Mouse (Mus musculus) left cerebral cortex, postnatal 10 days (tissue): Measurements from ENCODE around the gene Snapc1. TPM values are rescaled to one million over a fixed set of nuclear protein-coding genes. Genes with fewer than 3 reads are reported as not detected.

Experiments
- DNase-seq, 2 experiments: peaks; one replicate each; pipeline ENCODE4 v3.0.0; 2021 to 2022; ENCODE audit warnings: low spot score in 2 of 2, mixed read lengths in 1 of 2; ENCODE audit errors: extremely low spot score in 1 of 2
- intact Hi-C: fragments of 180-260 bp; cut with DNase I; formaldehyde crosslinking; loops from one replicate; pipeline ENCODE4 v1.15.1; 2025
- total RNA-seq, 2 experiments: library from RNA; stranded (reverse); gene quantifications; 2 replicates each; pipeline ENCODE4 v1.2.3; 2021

Snapc1 gene
- total RNA-seq, 2 experiments from 2014 or later: 31.6 to 35.3 TPM

DNA sequence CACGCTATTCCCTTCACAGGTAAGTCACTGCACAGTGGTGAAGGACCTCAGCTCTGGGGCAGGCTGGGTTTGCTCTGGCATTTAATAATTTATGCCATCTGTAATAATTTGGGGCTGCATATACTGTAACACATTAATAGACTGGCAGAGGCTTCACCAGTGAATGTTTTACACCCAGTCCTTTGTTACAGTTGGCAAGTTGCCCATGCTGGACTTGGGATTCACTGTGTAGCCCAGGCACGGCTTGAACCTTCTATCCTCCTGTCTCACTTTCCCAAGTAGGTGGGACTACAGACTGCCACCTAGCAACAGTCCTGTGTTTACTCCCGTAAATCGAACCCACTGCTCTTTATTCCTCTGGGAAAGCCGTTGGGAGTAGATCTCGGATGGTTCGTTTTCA is 22.0 kb downstream of the Snapc1 start:
- intact Hi-C loops: no loop called here
- no peak for DNase-seq

DNA sequence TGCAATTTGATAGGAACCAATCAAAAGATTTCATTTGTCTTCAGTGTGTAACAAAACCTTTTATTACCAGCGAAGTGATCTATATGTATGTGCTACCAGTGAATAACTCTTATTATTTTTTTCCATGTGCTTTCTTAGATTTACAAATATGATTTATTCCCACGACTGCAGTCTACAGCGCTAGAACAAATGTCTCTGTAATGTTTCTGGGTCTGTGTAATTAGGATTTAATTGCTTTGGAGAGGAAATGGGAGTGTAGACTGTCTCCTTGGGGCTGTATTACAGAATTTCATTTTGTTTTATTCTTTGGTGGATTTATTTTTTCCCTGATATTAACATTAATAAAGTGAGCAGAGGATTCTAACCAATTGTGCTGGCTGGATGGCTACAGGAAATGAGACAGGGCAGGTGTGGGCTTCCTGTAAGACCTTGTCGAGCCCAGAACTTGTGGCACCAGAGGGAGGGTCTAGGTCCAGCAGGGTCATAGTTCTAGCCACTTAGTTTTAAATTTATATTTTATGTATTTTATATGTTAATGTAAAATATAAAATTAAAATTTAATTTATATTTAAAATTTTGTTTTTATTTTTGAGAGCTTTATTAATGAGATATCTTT is 24.2 kb downstream of the Snapc1 start:
- no peak for DNase-seq
- intact Hi-C loops: no loop called here

DNA sequence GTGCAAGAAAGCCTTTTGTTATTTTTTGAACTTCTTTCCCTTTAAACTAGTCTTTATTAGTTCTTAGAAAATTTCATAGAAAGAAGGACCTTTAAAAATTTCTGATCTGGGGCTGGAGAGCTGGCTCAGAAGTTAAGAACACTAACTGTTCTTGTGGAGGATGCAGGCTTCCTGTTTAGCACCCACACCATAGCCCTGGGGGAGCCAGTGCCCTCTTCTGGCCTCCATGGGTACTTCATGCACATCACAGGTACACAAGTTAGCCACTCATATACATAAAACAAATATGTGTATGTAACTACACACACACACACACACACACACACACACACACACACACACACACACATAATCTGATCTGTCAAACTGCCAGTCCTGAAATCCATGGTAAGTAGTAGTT is 25.3 kb downstream of the Snapc1 start:
- intact Hi-C loops: no loop called here
- DNase-seq: peak in 1 of 2 experiments; percentile 55

DNA sequence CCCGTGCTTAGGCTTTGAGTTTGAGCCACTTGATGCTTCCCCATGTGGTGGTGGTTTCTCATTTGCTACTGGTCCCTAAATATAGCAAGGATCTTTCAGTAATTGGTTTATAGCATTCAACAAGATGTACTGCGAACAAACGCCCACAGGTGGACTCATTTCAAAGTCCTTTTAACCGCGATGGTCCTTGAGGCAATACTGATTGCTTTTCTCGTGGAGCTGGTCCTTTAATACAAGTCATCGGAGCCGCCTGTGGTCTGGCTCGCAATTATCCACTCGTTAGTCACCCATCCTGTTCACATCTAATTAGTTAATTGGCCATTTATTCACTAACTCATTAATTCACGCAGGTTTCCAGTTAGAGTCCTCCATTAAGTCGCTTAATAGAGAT is 32.6 kb downstream of the Snapc1 start:
- peak in 1 of 2 experiments; percentile 22 for DNase-seq

GRCm38 (mm10) chr12:73997297-73998127 is 33.2 kb downstream of the Snapc1 start, which contains the start of gene Syt16:
Gene Syt16, plus strand, starts transcription at chr12:73997661.
- DNase-seq: peak; percentile 31 to 78
- intact Hi-C loops: no loop called here

More for the DNA sequence above, 32.6 kb downstream of the Snapc1 start:
- intact Hi-C loops: no loop called here

DNA sequence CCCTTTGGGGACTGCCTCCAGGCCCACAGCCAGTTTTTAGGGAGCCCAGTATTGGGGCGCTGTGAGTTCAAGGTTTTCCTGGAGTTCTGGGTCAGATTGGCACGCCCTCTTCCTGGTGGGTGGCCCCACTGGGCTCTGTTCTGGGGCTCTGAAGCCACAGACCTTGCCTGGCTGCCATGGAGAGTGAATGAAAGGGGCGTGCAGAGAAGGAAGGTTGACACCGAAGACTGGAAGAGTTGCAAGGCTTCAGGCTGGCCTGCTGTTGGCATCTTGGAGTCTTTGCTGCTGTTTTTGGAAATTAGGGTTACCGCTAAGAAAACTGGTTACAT is 33.8 kb downstream of the Snapc1 start:
- intact Hi-C loops: no loop called here
- DNase-seq: no peak

- intact Hi-C loops: loop anchor here (5.0 kb wide), 1 partner anchor 300 kb away; no protein-coding TSS in a partner anchor
- DNase-seq: no peak
Observed at GRCm38 (mm10) chr12:74002449-74002848, 38.2 kb downstream of the Snapc1 start.

DNA sequence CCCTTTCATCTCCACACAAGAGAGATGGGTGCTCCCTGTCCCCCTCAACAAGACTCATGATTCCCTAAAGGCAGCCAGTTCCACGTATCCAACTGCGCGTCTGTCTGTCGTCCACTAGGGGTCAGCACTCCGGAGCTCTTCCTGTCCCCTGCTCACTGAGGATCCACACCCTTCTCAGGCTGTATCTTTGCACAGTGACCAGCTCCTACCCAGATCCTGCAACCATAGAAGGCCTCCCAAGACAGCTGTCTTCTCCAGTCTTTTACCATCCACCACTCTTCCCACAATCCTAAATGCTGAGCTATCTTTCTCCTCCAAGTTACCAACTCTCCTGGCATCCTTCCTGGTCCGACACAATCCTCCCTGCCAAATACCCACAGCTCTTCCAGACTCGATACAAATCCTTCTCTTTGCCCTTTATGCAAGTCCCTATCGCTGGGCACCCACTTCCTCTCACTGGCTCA is 45.2 kb downstream of the Snapc1 start:
- peak; percentile 39 to 40 for DNase-seq
- intact Hi-C loops: no loop called here

DNA sequence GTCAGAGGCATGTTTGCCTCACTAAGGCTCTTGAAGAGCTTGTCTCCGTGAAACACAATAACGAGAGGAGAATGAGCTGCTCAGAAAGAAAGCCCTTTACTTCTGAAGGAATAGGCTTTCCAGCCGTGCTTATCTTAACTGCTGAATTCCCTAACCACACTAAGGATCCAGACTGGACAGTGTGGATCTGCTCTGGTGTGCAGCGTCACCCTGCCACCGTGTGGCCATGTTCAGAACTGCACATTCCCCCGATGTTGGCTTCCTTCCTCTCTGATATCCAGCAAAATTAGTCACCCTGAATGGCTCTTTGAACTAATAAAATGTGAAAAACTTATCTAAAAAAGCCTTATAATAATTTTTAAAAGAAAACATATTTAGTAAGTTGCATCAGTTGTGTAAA is 49.5 kb downstream of the Snapc1 start:
- peak; percentile 76 to 78 for DNase-seq
- intact Hi-C loops: loop anchor here (2.0 kb wide), 1 partner anchor 309 kb away; no protein-coding TSS in a partner anchor

DNA sequence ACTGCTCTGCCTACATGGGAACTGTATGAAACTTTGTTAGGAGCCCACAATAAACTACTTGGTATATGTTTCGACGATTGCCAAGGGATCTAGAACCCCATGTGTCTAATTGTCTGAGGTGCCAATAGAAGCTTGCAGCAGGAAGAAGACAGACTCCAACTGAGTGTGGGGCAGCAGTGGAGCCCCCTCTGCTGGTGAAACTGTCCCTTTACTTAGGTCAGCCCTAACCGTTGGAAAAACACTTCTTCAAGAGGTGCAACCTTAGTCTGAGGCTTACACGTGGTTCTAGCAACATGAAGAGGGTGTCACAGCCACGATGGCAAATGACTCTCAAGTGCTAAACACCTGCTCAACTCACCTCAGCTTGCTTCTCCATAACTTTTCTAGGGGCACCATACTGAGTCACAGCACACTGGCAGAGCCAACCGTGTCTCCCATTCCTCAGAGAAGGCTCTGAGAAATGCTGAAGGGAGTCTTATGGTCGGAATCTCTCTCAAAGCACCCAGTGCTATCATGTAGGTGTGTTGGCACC is 50.5 kb downstream of the Snapc1 start:
- intact Hi-C loops: loop anchor here (2.0 kb wide), 1 partner anchor 310 kb away; no protein-coding TSS in a partner anchor
- peak in 1 of 2 experiments; percentile 42 for DNase-seq

GRCm38 (mm10) chr12:74015491-74015890 is 51.2 kb downstream of the Snapc1 start:
- intact Hi-C loops: loop anchor here (2.0 kb wide), 1 partner anchor 311 kb away; no protein-coding TSS in a partner anchor
- no peak for DNase-seq

DNA sequence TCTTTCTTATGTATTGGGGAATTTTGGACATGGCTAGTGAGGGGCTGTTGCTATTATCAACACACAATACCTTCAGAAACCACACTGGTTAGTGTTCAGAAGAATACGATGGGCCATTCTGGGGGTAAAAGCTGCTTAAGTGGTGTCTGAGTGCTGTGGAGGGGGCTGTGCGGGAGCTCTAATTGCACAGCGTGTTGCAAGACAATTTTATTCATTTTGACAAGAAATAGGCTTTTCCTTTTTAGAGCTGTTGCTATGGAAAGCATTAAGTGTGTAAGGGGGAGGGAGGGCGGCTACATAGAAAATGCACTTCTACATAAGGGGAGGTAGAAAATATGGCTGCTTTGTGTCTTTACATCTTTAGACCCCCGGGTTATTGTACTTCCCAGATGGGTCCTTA is 59.0 kb downstream of the Snapc1 start:
- intact Hi-C loops: no loop called here
- DNase-seq: no peak

- no peak for DNase-seq
- intact Hi-C loops: no loop called here
Observed at GRCm38 (mm10) chr12:74024912-74025311, 60.6 kb downstream of the Snapc1 start.

Other genes starting within 250 kb of the Snapc1 start
- 10 to 100 TPM; 75.2 to 84.5 TPM for gene Hif1a, start 63.1 kb upstream of the Snapc1 start, total RNA-seq
- gene Gm49321, start 26.8 kb upstream of the Snapc1 start, total RNA-seq: 10 to 100 TPM; 10.9 to 11.3 TPM
- gene Syt16, start 33.2 kb downstream of the Snapc1 start, total RNA-seq: 100 to 1,000 TPM; 113 TPM